Mouse (Mus musculus) layer of hippocampus, adult 8-10 months (tissue): ENCODE results near the gene Heatr6. TPM values are rescaled to one million over a fixed set of nuclear protein-coding genes. Genes with fewer than 3 reads are reported as not detected.

Experiments
- DNase-seq, 2 experiments: peaks; one replicate each; pipeline ENCODE4 v3.0.0; 2022; ENCODE audit warnings: low spot score in 2 of 2
- total RNA-seq, 4 experiments: library from RNA; stranded (reverse); gene quantifications; 2 replicates each; pipeline ENCODE4 v1.2.4; 2022

The Heatr6 gene
- total RNA-seq, 4 experiments from 2014 or later = 16.7 to 22.0 (median 19.9) TPM

GRCm38 (mm10) chr11:83747376-83748265 is 5.9 kb upstream of the Heatr6 start:
- no peak for DNase-seq

- DNase-seq = no peak
These were observed 731 bp downstream of the Heatr6 start for GRCm38 (mm10) chr11:83754227-83754626.

- DNase-seq = no peak
These were observed 13.8 kb downstream of the Heatr6 start for GRCm38 (mm10) chr11:83767306-83767705.

- DNase-seq = no peak
These were observed 15.5 kb downstream of the Heatr6 start for GRCm38 (mm10) chr11:83768976-83769375.

GRCm38 (mm10) chr11:83771014-83771413 is 17.5 kb downstream of the Heatr6 start:
- DNase-seq = no peak

GRCm38 (mm10) chr11:83772341-83772740 is 18.8 kb downstream of the Heatr6 start:
- no peak for DNase-seq

- no peak for DNase-seq
These were observed 20.2 kb downstream of the Heatr6 start for GRCm38 (mm10) chr11:83773691-83774090.

- DNase-seq = no peak
These were observed 20.8 kb downstream of the Heatr6 start for GRCm38 (mm10) chr11:83774324-83774723.

- no peak for DNase-seq
These were observed 23.3 kb downstream of the Heatr6 start for GRCm38 (mm10) chr11:83776798-83777197.

GRCm38 (mm10) chr11:83783931-83784600 is 30.6 kb downstream of the Heatr6 start:
- no peak for DNase-seq

GRCm38 (mm10) chr11:83784661-83785060 is 31.2 kb downstream of the Heatr6 start:
- no peak for DNase-seq

- peak; percentile 29 to 60 for DNase-seq
These were observed 31.9 kb downstream of the Heatr6 start for GRCm38 (mm10) chr11:83785366-83785765.

- DNase-seq = no peak
These were observed 33.3 kb downstream of the Heatr6 start for GRCm38 (mm10) chr11:83786835-83787234.

GRCm38 (mm10) chr11:83787401-83788021 is 34.0 kb downstream of the Heatr6 start:
- DNase-seq = no peak

- DNase-seq = no peak
These were observed 34.8 kb downstream of the Heatr6 start for GRCm38 (mm10) chr11:83788331-83788730.

- no peak for DNase-seq
These were observed 35.8 kb downstream of the Heatr6 start for GRCm38 (mm10) chr11:83789259-83789658.

- no peak for DNase-seq
These were observed 37.6 kb downstream of the Heatr6 start for GRCm38 (mm10) chr11:83791133-83791532.

- no peak for DNase-seq
These were observed 38.9 kb downstream of the Heatr6 start for GRCm38 (mm10) chr11:83792316-83792914.

GRCm38 (mm10) chr11:83793264-83793663 is 39.8 kb downstream of the Heatr6 start:
- DNase-seq = no peak

GRCm38 (mm10) chr11:83796112-83796511 is 42.6 kb downstream of the Heatr6 start:
- no peak for DNase-seq

- no peak for DNase-seq
These were observed 43.6 kb downstream of the Heatr6 start for GRCm38 (mm10) chr11:83796980-83797608.
